Mouse (Mus musculus): Measurements from ENCODE around the gene Gm47429. TPM values are rescaled to one million over a fixed set of nuclear protein-coding genes. Genes with fewer than 3 reads are reported as not detected.
A peak's percentile ranks its signal among the peaks of the same experiment; 100 is the strongest.
"Not testable (repeated sequence)": the region's sequence is repeated elsewhere in the genome, so short reads cannot be mapped to it uniquely, and the experiment has no call there.

Gene Gm47429
- polyA plus RNA-seq (2014; fragmentation: Nextera tagmentation; extraction: Ambion mirVana) = not detected in 2 replicates

DNA sequence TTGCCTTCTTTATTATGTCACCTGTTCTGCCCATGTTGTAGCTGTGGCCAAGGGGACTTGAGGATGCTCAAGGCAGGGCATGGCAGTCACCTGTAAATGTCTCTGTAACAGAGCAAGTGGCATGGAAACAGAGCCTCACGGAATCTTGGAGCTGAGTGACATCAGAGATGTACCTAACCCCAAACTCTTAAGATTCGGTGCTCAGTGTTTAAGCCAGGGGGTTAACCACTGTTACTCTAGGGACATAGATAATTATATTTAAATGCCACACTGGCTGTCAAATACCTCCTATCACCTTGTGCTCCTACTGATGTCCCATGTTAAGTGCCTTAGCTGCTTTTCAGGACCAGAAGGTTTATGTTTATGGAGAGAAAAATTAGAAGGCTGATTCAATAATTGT lies at the start of gene Gm47429:
Gm47429 (minus strand) TSS at position 101 of the 400 bp plus-strand sequence.
- Histone ChIP-seq H3K36me3 (ENCODE audit: control insufficient read depth, insufficient read depth, low read length) (no peaks in the 10 kb centered on the region), H3K27me3 (ENCODE audit: control insufficient read depth, insufficient read depth, low read length) (no peaks in the 10 kb centered on the region), H3K27ac (ENCODE audit: low read depth, low read length) (no peak within 1 kb of the TSS), H3K9me3 (ENCODE audit: control insufficient read depth, low read length) (no peaks in the 10 kb centered on the region), H3K4me1 (ENCODE audit: control insufficient read depth, insufficient read depth, low read length) (no peaks in the 10 kb centered on the region), H3K9ac (ENCODE audit: low read length) (no peak within 1 kb of the TSS), H3K4me3 (ENCODE audit: low read depth, low read length) (no peak within 1 kb of the TSS), H3K4me2 (ENCODE audit: low read depth) (no peak within 1 kb of the TSS)
- WGBS = 93% methylated on average over 2 of the region's 2 CpGs
- ATAC-seq (ENCODE audit: insufficient read depth, low FRiP score, low TSS enrichment) (no peak), DNase-seq (ENCODE audit: low spot score) (no peak)

DNA sequence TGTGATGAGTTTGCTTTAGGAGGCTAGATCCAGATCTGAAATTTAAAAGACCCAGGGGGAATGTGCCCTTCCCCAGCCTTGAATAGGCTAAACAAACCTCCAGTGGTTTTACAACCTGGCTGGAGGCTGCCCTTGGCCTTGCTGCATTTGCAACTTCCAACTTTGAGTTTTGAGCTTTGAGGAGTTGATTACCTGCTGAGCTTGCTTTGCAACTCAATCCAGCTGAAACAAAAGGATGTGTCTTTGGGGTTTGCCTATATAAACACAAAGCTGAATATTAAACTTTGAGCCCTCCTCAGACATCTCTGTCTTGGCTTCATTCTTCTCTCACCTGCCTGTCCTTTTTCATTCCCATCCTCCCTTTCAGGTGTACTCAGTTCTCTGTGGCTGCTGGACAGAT lies 44.8 kb upstream of the Gm47429 start:
- not testable (repeated sequence) for H3K27ac ChIP-seq (ENCODE audit: low read depth, low read length); ATAC-seq (ENCODE audit: insufficient read depth, low FRiP score, low TSS enrichment); H3K36me3 ChIP-seq (ENCODE audit: control insufficient read depth, insufficient read depth, low read length); H3K9me3 ChIP-seq (ENCODE audit: control insufficient read depth, low read length); H3K27me3 ChIP-seq (ENCODE audit: control insufficient read depth, insufficient read depth, low read length); H3K4me1 ChIP-seq (ENCODE audit: control insufficient read depth, insufficient read depth, low read length); H3K4me3 ChIP-seq (ENCODE audit: low read depth, low read length); DNase-seq (ENCODE audit: low spot score); H3K9ac ChIP-seq (ENCODE audit: low read length); H3K4me2 ChIP-seq (ENCODE audit: low read depth)

DNA sequence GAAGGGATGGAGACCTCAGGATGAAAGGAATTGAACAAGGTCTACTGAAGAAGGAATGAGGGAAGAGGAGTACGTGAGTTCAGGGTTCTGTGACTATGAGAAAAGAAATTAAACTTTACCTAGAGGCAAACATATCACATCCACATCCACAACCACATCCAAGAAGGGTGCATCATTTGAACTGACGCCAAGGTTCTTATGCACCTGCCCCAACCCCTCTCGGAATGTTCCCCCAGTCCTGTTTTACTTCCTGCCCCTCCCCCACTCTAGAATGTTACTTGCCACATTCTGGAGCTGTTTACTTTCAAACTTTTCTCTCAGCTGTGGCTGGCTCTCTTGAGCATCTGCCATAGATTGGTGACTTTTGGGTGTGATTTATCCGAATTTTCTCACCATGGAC lies 23.3 kb upstream of the Gm47429 start, which contains the start of gene Nutm2:
Nutm2 (plus strand) TSS at position 301 of the 400 bp plus-strand sequence.
- 83% methylated on average over 4 of the region's 4 CpGs for WGBS
- Histone ChIP-seq H3K4me1 (ENCODE audit: control insufficient read depth, insufficient read depth, low read length) (no peaks in the 10 kb centered on the region), H3K27ac (ENCODE audit: low read depth, low read length) (no peak within 1 kb of the TSS), H3K27me3 (ENCODE audit: control insufficient read depth, insufficient read depth, low read length) (no peaks in the 10 kb centered on the region), H3K9me3 (ENCODE audit: control insufficient read depth, low read length) (no peaks in the 10 kb centered on the region), H3K36me3 (ENCODE audit: control insufficient read depth, insufficient read depth, low read length) (no peaks in the 10 kb centered on the region), H3K4me2 (ENCODE audit: low read depth) (no peak within 1 kb of the TSS), H3K4me3 (ENCODE audit: low read depth, low read length) (no peak within 1 kb of the TSS), H3K9ac (ENCODE audit: low read length) (no peak within 1 kb of the TSS)
- ATAC-seq (ENCODE audit: insufficient read depth, low FRiP score, low TSS enrichment) (no peak), DNase-seq (ENCODE audit: low spot score) (no peak)

DNA sequence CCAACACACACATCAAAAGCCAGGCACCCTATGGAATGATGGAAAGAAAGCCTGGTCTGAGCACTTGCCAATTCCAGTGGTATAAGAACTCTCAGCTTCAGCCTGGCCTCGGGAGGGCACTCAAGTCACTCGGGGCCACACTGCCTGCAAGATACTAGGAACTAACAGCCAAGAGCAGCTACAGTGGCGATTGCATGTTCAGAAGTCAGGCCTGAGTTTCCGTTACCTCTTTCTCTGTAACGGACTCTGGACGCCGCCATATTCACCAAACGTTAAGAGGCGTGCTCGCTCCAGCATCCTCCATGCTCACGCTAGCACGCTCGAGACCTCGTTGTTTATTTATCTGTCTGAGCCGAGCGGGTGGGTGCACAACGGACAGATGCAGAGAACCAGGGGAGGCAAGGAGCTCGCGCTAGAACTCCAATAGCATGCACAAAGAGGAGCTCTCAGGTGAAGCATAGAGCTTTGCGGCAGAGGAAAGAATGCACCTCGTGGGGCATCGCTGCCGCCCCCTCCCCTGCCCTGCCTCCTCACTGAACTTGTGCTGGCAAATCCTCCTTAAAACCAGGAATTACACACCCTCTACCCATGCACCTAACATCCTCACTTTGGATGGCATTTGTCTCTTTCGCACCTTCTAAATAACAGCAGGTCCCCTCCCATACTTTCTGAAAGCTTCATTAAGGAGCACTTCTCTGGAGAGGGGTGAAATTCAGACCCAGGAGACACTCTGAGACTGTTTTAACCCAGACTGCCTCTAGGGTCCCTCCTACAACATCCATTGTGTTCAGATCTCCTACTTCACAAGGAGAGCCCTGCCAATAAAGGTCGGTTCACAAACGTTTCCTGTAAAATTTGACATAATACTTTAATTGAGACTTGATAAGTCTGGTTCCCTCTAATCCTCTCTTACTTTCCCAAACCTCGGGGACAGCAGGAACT lies 21.2 kb upstream of the Gm47429 start:
- DNase-seq (ENCODE audit: low spot score) (peak; percentile 13), ATAC-seq (ENCODE audit: insufficient read depth, low FRiP score, low TSS enrichment) (no peak)
- 38% methylated on average over 27 of the region's 27 CpGs for WGBS
- Histone ChIP-seq H3K9me3 (ENCODE audit: control insufficient read depth, low read length) (no peaks in the 10 kb centered on the region), H3K27ac (ENCODE audit: low read depth, low read length) (no peak overlapping the region), H3K27me3 (ENCODE audit: control insufficient read depth, insufficient read depth, low read length) (no peaks in the 10 kb centered on the region), H3K4me3 (ENCODE audit: low read depth, low read length) (0 out of 2 replicates have a peak overlapping the region, but pooled peaks have one; percentile 3), H3K4me2 (ENCODE audit: low read depth) (peak overlapping the region; percentile 15), H3K36me3 (ENCODE audit: control insufficient read depth, insufficient read depth, low read length) (no peaks in the 10 kb centered on the region), H3K9ac (ENCODE audit: low read length) (no peak overlapping the region), H3K4me1 (ENCODE audit: control insufficient read depth, insufficient read depth, low read length) (no peaks in the 10 kb centered on the region)

DNA sequence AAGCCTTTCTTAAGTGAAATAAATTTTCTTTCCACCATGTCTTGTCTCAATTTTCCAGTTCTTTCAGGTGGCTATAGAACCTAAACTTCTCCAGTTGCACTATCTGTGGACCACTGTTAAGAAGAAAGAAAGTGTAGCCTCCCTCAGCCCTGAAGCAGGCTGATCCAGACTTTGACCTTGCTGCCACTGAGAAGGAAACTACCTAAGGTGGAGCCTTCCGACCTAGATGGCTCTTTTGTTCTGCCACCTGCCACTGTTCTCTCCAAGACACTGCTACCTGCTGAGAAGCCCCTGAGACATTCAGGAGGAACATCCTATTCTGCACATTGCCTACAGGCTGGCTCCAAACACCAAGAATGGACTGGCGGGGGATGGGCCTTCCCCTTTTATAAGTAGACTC lies 16.7 kb upstream of the Gm47429 start:
- not testable (repeated sequence) for H3K4me1 ChIP-seq (ENCODE audit: control insufficient read depth, insufficient read depth, low read length); DNase-seq (ENCODE audit: low spot score); H3K36me3 ChIP-seq (ENCODE audit: control insufficient read depth, insufficient read depth, low read length); H3K27ac ChIP-seq (ENCODE audit: low read depth, low read length); ATAC-seq (ENCODE audit: insufficient read depth, low FRiP score, low TSS enrichment); H3K9ac ChIP-seq (ENCODE audit: low read length); H3K27me3 ChIP-seq (ENCODE audit: control insufficient read depth, insufficient read depth, low read length); H3K4me2 ChIP-seq (ENCODE audit: low read depth); H3K4me3 ChIP-seq (ENCODE audit: low read depth, low read length); H3K9me3 ChIP-seq (ENCODE audit: control insufficient read depth, low read length)
- WGBS = 65% methylated on average over 2 of the region's 2 CpGs

DNA sequence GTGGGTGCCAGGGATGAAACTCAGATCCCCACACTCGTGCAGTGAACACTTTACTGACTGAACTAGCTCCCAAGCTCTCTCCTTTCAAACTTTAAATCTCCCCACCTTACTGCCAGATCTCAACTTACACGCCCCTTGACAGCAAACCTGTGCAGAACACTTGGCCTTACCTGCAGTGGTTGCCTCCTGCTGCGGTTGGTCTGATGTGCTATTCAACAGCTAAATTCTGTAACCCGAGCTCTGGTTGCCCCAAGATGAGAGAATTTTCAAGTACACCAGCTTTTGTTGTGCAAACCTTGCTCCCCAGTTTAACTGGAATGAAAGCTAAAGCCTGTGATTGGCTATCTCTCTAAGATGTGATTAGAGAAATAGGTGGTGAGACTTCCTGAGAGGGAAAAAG lies 9.7 kb upstream of the Gm47429 start:
- Histone ChIP-seq H3K4me2 (ENCODE audit: low read depth) (no peak overlapping the region), H3K27me3 (ENCODE audit: control insufficient read depth, insufficient read depth, low read length) (no peaks in the 10 kb centered on the region), H3K27ac (ENCODE audit: low read depth, low read length) (no peak overlapping the region), H3K9ac (ENCODE audit: low read length) (no peak overlapping the region), H3K4me1 (ENCODE audit: control insufficient read depth, insufficient read depth, low read length) (no peaks in the 10 kb centered on the region), H3K9me3 (ENCODE audit: control insufficient read depth, low read length) (no peaks in the 10 kb centered on the region), H3K4me3 (ENCODE audit: low read depth, low read length) (no peak overlapping the region), H3K36me3 (ENCODE audit: control insufficient read depth, insufficient read depth, low read length) (no peaks in the 10 kb centered on the region)
- 31% methylated on average over 4 of the region's 4 CpGs for WGBS
- ATAC-seq (ENCODE audit: insufficient read depth, low FRiP score, low TSS enrichment) (no peak), DNase-seq (ENCODE audit: low spot score) (no peak)

DNA sequence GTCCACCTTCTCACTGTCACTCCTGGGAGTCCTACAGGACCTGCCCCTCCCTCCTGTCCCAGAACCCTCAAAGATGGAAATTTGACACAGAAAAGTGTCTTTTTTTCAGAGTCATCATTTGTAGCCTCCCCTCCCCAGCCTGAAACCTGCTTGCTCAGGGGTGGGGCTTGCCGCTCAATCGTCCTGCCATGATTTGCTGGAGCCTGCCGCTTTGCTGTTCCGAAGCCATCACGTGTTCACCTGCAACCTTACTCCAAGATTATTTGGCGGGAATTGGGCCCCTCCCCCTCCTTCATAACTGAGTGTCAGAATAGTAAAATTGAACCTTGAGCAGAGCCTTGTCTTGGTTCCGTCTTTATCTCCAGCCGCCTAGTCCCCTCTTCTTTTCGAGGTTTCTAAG lies 8.6 kb upstream of the Gm47429 start:
- not testable (repeated sequence) for ATAC-seq (ENCODE audit: insufficient read depth, low FRiP score, low TSS enrichment); H3K4me1 ChIP-seq (ENCODE audit: control insufficient read depth, insufficient read depth, low read length); H3K4me2 ChIP-seq (ENCODE audit: low read depth); H3K27ac ChIP-seq (ENCODE audit: low read depth, low read length); H3K27me3 ChIP-seq (ENCODE audit: control insufficient read depth, insufficient read depth, low read length); H3K9ac ChIP-seq (ENCODE audit: low read length); H3K9me3 ChIP-seq (ENCODE audit: control insufficient read depth, low read length); H3K36me3 ChIP-seq (ENCODE audit: control insufficient read depth, insufficient read depth, low read length); H3K4me3 ChIP-seq (ENCODE audit: low read depth, low read length); DNase-seq (ENCODE audit: low spot score)
- WGBS = 76% methylated on average over 9 of the region's 9 CpGs

DNA sequence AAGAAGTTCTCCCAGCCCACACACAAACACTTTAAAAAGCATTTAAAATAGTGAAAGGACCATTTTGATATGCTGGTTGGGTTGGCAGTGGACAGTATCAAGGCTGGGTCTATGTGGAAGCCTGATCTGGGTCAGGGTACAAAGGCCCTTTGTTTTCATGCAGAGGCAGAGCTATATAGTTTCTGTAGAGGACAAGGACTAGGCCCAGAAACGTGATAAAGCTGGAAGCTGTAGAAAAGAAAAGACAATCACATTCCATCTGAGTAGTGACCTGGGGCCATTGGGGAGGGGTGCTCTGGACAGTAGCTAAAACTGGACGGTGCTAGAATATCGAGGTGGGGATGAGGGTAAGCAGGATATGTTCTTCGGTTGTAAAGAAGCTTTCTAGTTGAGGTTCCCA lies 1.5 kb upstream of the Gm47429 start:
- H3K27ac ChIP-seq (ENCODE audit: low read depth, low read length) = no peak overlapping the region
- no peak overlapping the region for H3K4me2 ChIP-seq (ENCODE audit: low read depth)
- no peaks in the 10 kb centered on the region for H3K9me3 ChIP-seq (ENCODE audit: control insufficient read depth, low read length)
- H3K9ac ChIP-seq (ENCODE audit: low read length) = no peak overlapping the region
- H3K4me1 ChIP-seq (ENCODE audit: control insufficient read depth, insufficient read depth, low read length) = no peaks in the 10 kb centered on the region
- WGBS = 76% methylated on average over 4 of the region's 4 CpGs
- DNase-seq (ENCODE audit: low spot score) = no peak
- H3K27me3 ChIP-seq (ENCODE audit: control insufficient read depth, insufficient read depth, low read length) = no peaks in the 10 kb centered on the region
- no peak for ATAC-seq (ENCODE audit: insufficient read depth, low FRiP score, low TSS enrichment)
- H3K4me3 ChIP-seq (ENCODE audit: low read depth, low read length) = no peak overlapping the region
- H3K36me3 ChIP-seq (ENCODE audit: control insufficient read depth, insufficient read depth, low read length) = no peaks in the 10 kb centered on the region

DNA sequence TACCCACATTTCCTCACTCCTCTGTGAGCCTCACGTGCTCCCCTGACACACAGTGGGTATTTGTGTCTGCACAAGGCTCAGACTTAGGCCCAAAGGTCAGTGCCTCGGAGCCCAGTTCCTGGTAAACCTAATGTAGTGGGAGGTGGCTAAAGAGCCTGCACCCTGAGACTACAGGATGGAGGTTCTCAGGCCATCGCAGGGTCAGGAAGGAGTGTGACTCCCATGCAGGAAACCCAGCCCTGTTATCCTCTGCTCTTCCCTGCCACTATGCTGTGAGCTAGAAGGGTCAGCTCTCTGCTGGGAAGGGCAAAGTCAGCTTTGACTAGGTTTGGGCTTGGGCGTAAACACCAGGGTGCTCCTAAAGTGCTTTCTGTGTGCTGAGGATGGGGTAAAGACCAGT lies 17.0 kb downstream of the Gm47429 start:
- no peaks in the 10 kb centered on the region for H3K4me1 ChIP-seq (ENCODE audit: control insufficient read depth, insufficient read depth, low read length)
- no peak overlapping the region for H3K4me3 ChIP-seq (ENCODE audit: low read depth, low read length)
- no peaks in the 10 kb centered on the region for H3K9me3 ChIP-seq (ENCODE audit: control insufficient read depth, low read length)
- no peak for DNase-seq (ENCODE audit: low spot score)
- peaks cover 8% of the 10 kb centered on the region for H3K36me3 ChIP-seq (ENCODE audit: control insufficient read depth, insufficient read depth, low read length)
- WGBS = 76% methylated on average over 4 of the region's 4 CpGs
- H3K27me3 ChIP-seq (ENCODE audit: control insufficient read depth, insufficient read depth, low read length) = no peaks in the 10 kb centered on the region
- H3K27ac ChIP-seq (ENCODE audit: low read depth, low read length) = no peak overlapping the region
- H3K4me2 ChIP-seq (ENCODE audit: low read depth) = no peak overlapping the region
- H3K9ac ChIP-seq (ENCODE audit: low read length) = no peak overlapping the region
- ATAC-seq (ENCODE audit: insufficient read depth, low FRiP score, low TSS enrichment) = no peak
